Mouse (Mus musculus): ENCODE results near the gene Thyn1. TPM values are rescaled to one million over a fixed set of nuclear protein-coding genes. Genes with fewer than 3 reads are reported as not detected.
A peak's percentile ranks its signal among the peaks of the same experiment; 100 is the strongest.

Gene Thyn1
- total and polyA plus RNA-seq, 2 experiments from 2014 or later, result 68.6 to 140 TPM

DNA sequence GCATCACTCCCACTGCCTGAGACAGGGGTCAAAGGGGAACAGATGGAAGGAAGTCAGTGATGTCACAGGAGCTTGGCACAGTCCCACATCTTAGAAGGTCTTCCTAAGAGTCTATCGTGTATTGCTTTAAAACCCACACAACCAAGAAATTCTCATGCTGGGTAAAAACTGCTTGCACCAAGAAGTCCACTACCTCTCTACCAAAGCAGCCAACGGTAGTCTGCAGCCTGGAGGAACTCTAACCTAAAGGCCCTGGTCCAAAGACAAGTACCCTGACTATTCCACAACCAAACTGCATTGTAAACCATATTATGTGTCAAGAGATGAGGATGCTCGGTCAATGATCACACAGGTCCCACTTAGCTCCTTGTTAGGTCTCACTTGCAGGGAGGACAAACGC, 9.3 kb upstream of the Thyn1 start:
- Histone ChIP-seq H3K36me3 (ENCODE audit: insufficient read depth, low read length) (peaks cover 36% of the 10 kb centered on the region), H3K9me3 (ENCODE audit: low read length) (no peaks in the 10 kb centered on the region), H3K4me1 (ENCODE audit: insufficient read depth, low read length) (no peaks in the 10 kb centered on the region), H3K9ac (replicated peaks; ENCODE audit: low read length, poor library complexity, severe bottlenecking) (no peak overlapping the region), H3K4me3 (ENCODE audit: low read depth, low read length) (no peak overlapping the region), H3K27ac (ENCODE audit: low read depth, low read length) (no peak overlapping the region), H3K4me2 (ENCODE audit: low read depth, low read length, poor library complexity, severe bottlenecking) (no peak overlapping the region), H3K27me3 (ENCODE audit: insufficient read depth, low read length) (no peaks in the 10 kb centered on the region)
- DNase-seq (ENCODE audit: low spot score) (no peak), ATAC-seq (ENCODE audit: low FRiP score) (no peak)
- 94% methylated on average over 4 of the region's 4 CpGs for WGBS
- TF ChIP-seq CTCF (IDR thresholded peaks at IDR 0.05), result no peak

DNA sequence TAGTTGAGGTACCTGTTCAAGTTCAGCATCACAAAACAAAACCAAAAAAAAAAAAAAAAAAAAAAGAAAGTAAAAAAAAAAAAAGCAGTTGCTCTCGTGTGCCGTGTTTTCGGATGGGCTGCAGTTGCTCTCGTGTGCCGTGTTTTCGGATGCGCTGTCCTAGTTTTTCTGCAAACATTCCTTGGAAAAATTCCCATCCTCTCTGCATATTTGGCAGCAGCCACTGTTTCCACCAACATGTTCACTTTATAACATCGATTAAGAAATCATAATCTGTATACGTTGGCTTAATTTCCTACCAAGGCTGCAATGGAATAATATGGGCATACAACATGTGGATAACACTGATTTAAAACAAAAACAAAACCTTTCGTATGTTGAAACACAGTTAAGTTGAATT, 6.4 kb upstream of the Thyn1 start:
- DNase-seq (ENCODE audit: low spot score) (no peak), ATAC-seq (ENCODE audit: low FRiP score) (no peak)
- H3K27me3 ChIP-seq (ENCODE audit: insufficient read depth, low read length), result no peaks in the 10 kb centered on the region
- 89% methylated on average over 10 of the region's 10 CpGs for WGBS
- H3K9me3 ChIP-seq (ENCODE audit: low read length), result no peaks in the 10 kb centered on the region
- no peak overlapping the region for H3K9ac ChIP-seq (replicated peaks; ENCODE audit: low read length, poor library complexity, severe bottlenecking)
- peaks cover 23% of the 10 kb centered on the region for H3K36me3 ChIP-seq (ENCODE audit: insufficient read depth, low read length)
- no peak overlapping the region for H3K27ac ChIP-seq (ENCODE audit: low read depth, low read length)
- no peaks in the 10 kb centered on the region for H3K4me1 ChIP-seq (ENCODE audit: insufficient read depth, low read length)
- no peak overlapping the region for H3K4me2 ChIP-seq (ENCODE audit: low read depth, low read length, poor library complexity, severe bottlenecking)
- TF ChIP-seq CTCF (IDR thresholded peaks at IDR 0.05), result no peak
- no peak overlapping the region for H3K4me3 ChIP-seq (ENCODE audit: low read depth, low read length)

DNA sequence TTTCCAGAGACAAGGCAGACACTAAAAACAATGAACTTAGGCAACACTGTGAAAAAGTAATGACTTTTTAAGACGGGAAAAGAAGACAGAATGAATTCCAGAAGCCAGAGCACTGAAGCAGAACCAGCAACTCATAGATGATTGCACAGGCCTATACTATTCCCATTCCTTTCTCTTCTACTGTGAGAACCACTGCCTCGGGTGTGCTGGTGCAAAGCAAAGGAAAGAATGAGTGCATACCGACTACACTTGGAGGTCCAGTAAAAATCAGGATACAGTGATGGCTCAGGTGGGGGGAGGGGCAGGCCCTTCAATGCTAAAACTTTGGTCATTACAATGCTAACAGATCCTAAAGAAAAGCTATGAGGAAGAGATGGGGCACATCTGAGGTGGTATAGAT, 5.6 kb upstream of the Thyn1 start:
- H3K9me3 ChIP-seq (ENCODE audit: low read length), result no peaks in the 10 kb centered on the region
- H3K4me3 ChIP-seq (ENCODE audit: low read depth, low read length), result no peak overlapping the region
- no peak for DNase-seq (ENCODE audit: low spot score)
- no peaks in the 10 kb centered on the region for H3K4me1 ChIP-seq (ENCODE audit: insufficient read depth, low read length)
- no peak for ATAC-seq (ENCODE audit: low FRiP score)
- H3K27ac ChIP-seq (ENCODE audit: low read depth, low read length), result no peak overlapping the region
- no peaks in the 10 kb centered on the region for H3K27me3 ChIP-seq (ENCODE audit: insufficient read depth, low read length)
- H3K9ac ChIP-seq (replicated peaks; ENCODE audit: low read length, poor library complexity, severe bottlenecking), result no peak overlapping the region
- no peak overlapping the region for H3K4me2 ChIP-seq (ENCODE audit: low read depth, low read length, poor library complexity, severe bottlenecking)
- peaks cover 23% of the 10 kb centered on the region for H3K36me3 ChIP-seq (ENCODE audit: insufficient read depth, low read length)
- WGBS, result 72% methylated on average over 3 of the region's 3 CpGs
- TF ChIP-seq CTCF (IDR thresholded peaks at IDR 0.05), result no peak

DNA sequence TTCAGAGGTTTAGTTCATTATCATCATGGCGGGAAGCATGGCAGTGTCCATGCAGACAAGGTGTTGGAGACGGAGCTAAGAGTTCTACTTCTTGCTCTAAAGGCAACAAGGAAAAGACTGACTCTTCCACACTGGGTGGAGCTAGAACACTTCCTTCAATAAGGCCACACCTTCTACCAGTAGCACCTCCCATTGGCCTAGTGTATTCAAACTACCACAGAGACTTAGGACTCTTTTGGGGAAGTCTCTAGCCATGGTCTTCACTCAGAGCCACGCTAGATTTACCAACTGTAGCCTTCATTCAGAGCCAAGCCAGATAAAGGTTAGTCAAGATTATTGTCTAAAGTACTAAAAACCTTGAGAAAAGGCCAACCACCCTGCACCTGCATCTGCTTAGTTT, 2.4 kb upstream of the Thyn1 start:
- WGBS, result 96% methylated on average over 3 of the region's 3 CpGs
- H3K9ac ChIP-seq (replicated peaks; ENCODE audit: low read length, poor library complexity, severe bottlenecking), result no peak overlapping the region
- H3K36me3 ChIP-seq (ENCODE audit: insufficient read depth, low read length), result no peaks in the 10 kb centered on the region
- H3K4me1 ChIP-seq (ENCODE audit: insufficient read depth, low read length), result peaks cover 5% of the 10 kb centered on the region; the same call in 1 of the 2 replicates
- TF ChIP-seq CTCF (IDR thresholded peaks at IDR 0.05), result no peak
- H3K27me3 ChIP-seq (ENCODE audit: insufficient read depth, low read length), result no peaks in the 10 kb centered on the region
- no peak overlapping the region for H3K4me2 ChIP-seq (ENCODE audit: low read depth, low read length, poor library complexity, severe bottlenecking)
- ATAC-seq (ENCODE audit: low FRiP score) (no peak), DNase-seq (ENCODE audit: low spot score) (no peak)
- no peak overlapping the region for H3K4me3 ChIP-seq (ENCODE audit: low read depth, low read length)
- no peak overlapping the region for H3K27ac ChIP-seq (ENCODE audit: low read depth, low read length)
- no peaks in the 10 kb centered on the region for H3K9me3 ChIP-seq (ENCODE audit: low read length)

DNA sequence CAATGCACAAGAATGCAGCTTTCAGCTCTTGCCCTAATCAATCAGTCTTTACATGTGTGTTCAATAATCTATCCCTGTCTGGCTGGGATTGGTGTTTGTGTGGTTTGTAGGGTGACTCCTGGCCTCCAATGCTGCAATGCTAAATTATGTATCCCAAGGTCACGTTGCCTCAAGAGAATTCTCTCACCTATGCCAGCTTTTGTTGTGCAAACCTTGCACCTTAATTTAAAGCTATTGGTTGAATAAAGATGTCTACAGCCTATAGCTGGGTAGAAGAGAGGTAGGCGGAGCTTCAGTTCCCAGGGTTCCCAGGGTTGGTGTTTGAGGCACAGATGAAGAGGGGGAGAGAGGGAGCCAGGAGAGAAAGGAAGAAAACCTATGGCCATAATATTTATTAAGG, 2.0 kb upstream of the Thyn1 start:
- WGBS, result 90% methylated on average over 2 of the region's 2 CpGs

DNA sequence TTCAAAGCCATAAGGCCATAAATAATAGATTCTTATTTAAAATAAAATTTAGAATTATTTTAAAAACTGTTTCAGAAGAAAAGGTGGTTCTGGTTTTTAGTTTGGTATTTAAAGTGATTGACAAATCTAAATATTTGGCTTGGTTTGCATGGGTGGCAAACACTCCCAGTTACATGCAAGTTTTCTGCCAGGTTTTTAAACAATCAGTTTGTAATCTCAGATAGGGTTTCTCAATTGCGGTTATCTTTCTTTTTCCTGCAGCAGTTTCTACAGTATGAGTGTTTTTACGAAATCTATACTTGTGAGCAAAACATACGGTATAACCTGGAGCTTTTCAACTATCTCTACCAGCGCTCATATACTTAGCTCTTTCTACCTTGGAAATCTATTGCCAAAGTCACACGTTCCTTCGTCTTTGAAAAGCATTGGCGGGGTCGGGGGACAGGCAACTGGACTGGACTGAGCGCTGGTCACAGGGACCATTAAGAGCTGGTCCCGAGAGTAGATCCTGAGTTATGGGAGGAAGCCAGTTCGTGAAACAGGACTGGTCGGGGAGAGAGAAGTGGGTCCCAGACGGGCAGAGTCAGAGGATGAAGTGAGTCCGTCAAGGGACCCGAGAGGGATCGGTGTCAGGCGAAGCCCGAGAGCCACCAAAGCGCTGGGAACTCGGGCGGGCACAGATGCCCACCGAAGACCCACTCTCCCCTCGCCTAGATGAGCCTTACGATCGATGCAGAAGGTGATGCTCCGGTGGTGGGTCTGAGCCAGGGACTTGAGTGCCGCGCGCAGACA, 645 bp upstream of the Thyn1 start:
- Histone ChIP-seq H3K36me3 (ENCODE audit: insufficient read depth, low read length) (0 out of 2 replicates have a peak, but pooled peaks cover 2% of the 10 kb centered on the region), H3K4me3 (ENCODE audit: low read depth, low read length) (peak overlapping the region; percentile 70), H3K4me1 (ENCODE audit: insufficient read depth, low read length) (peaks cover 5% of the 10 kb centered on the region; the same call in 1 of the 2 replicates), H3K27me3 (ENCODE audit: insufficient read depth, low read length) (no peaks in the 10 kb centered on the region), H3K9ac (replicated peaks; ENCODE audit: low read length, poor library complexity, severe bottlenecking) (peak overlapping the region; percentile 72), H3K9me3 (ENCODE audit: low read length) (no peaks in the 10 kb centered on the region), H3K27ac (ENCODE audit: low read depth, low read length) (peak overlapping the region; percentile 69), H3K4me2 (ENCODE audit: low read depth, low read length, poor library complexity, severe bottlenecking) (peak overlapping the region; percentile 83)
- DNase-seq (ENCODE audit: low spot score), result no peak
- no peak for TF ChIP-seq CTCF (IDR thresholded peaks at IDR 0.05)
- ATAC-seq (ENCODE audit: low FRiP score), result peak; percentile 67
- WGBS, result 3% methylated on average over 29 of the region's 29 CpGs

More for the DNA sequence above, 2.0 kb upstream of the Thyn1 start:
- Histone ChIP-seq H3K4me1 (ENCODE audit: insufficient read depth, low read length) (peaks cover 5% of the 10 kb centered on the region; the same call in 1 of the 2 replicates), H3K9ac (replicated peaks; ENCODE audit: low read length, poor library complexity, severe bottlenecking) (no peak overlapping the region), H3K9me3 (ENCODE audit: low read length) (no peaks in the 10 kb centered on the region), H3K36me3 (ENCODE audit: insufficient read depth, low read length) (no peaks in the 10 kb centered on the region), H3K27me3 (ENCODE audit: insufficient read depth, low read length) (no peaks in the 10 kb centered on the region), H3K4me3 (ENCODE audit: low read depth, low read length) (no peak overlapping the region), H3K4me2 (ENCODE audit: low read depth, low read length, poor library complexity, severe bottlenecking) (no peak overlapping the region), H3K27ac (ENCODE audit: low read depth, low read length) (no peak overlapping the region)
- no peak for TF ChIP-seq CTCF (IDR thresholded peaks at IDR 0.05)
- DNase-seq (ENCODE audit: low spot score) (no peak), ATAC-seq (ENCODE audit: low FRiP score) (no peak)
